Mouse (Mus musculus): Measurements from ENCODE around the gene Psmb8. TPM values are rescaled to one million over a fixed set of nuclear protein-coding genes. Genes with fewer than 3 reads are reported as not detected.

Gene Psmb8
- 260 and 307 TPM in 2 replicates for polyA plus RNA-seq (2012; rRNA removed)

DNA sequence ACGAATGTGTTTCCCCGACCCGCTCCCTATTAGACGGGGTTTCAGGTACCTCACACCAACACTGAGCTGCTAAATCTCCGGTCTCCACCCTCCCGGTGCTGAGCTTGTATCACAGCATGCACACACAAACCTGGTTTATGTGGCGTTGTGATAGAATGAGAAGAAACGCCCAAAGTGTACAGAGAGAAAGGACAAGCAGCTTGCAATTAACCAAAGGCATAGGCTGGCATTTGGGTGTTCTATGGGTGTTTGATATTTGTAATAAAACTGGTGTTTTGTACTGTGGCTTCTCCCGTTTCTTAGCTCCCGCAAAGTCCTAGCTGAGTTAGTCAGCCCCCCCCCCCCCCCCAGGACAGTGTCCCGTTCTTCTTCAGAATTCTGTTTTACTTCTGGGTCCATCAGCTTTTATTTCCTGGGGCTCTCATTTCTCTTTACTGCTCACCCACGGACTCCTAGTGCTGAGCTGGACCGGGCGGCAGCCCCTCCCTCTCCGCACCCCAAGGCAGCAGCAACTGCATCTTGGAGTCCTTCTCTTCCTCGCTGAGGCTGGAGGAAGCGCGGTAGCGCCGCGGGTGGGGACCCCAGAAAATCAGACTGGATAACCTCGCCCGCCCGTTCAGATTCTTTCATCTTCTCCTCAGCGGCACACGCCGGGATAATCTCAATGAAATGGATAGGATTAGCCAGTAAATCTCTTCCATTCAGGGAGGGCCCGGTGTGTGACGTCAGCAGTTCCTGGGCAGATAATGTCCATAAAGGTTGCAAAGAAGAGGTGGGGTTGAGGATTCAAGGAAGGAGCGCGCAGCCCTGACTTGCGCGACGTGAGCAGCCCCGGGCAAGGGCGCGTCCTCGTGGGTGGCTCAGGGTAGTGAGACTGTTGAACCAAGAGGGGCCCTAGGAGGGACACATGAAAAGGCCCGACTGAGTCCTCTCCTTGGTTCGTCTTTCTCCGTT, at the start of gene Psmb8:
Psmb8 (plus strand) TSS at position 781 of the 954 bp plus-strand sequence.
- peaks cover 12% of the 10 kb centered on the region for H3K4me1 ChIP-seq (ENCODE audit: control insufficient read depth, insufficient read depth, insufficient read length)
- H3K4me3 ChIP-seq (ENCODE audit: extremely low read depth, insufficient read depth, insufficient read length), result peak within 1 kb of the TSS; percentile 89
- peaks cover 36% of the 10 kb centered on the region for H3K36me3 ChIP-seq (ENCODE audit: control insufficient read depth, insufficient read depth, low read length)
- no peaks in the 10 kb centered on the region for H3K27me3 ChIP-seq (ENCODE audit: control insufficient read depth, insufficient read depth, low read length)
- peak within 1 kb of the TSS; percentile 91 for H3K27ac ChIP-seq (ENCODE audit: insufficient read depth, low read length)
- peak; percentile 68 to 91 for DNase-seq (ENCODE audit: low read depth in 1 of 2, low spot score in 2 of 2)
- WGBS, result 11% methylated on average over 41 of the region's 41 CpGs
- TF ChIP-seq CTCF (IDR thresholded peaks at IDR 0.05; ENCODE audit: extremely low read depth, insufficient read depth, insufficient read length, insufficient replicate concordance) (no peak), POLR2A (IDR thresholded peaks at IDR 0.05; ENCODE audit: low read depth, low read length) (peak; percentile 42; the same call in 1 of the 2 replicates)

DNA sequence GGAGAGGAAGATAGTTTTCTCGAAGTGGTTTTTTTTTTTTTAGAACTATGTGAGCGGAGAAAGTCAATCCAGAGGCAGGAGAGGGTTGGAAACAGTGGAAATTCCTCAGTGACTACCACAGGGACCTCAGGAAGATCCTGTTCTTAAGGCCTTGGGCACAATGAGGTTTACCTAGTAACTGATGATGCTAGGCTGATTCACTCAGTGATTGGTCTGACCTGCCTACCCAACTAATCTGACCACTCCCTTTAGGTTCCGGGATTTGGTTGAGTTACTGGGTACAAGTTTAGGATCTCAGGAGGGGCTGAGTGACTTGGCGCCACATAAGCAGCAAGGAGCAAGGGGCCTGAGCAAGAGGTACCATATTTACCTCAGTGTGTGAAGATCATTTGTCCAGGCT, 44.6 kb upstream of the Psmb8 start, which contains the start of gene H2-DMb1:
H2-DMb1 (plus strand) TSS at position 150 of the 400 bp plus-strand sequence.
- peak within 1 kb of the TSS; percentile 51; the same call in 1 of the 2 replicates for H3K4me3 ChIP-seq (ENCODE audit: extremely low read depth, insufficient read depth, insufficient read length)
- H3K27me3 ChIP-seq (ENCODE audit: control insufficient read depth, insufficient read depth, low read length), result no peaks in the 10 kb centered on the region
- peaks cover 28% of the 10 kb centered on the region for H3K36me3 ChIP-seq (ENCODE audit: control insufficient read depth, insufficient read depth, low read length)
- TF ChIP-seq CTCF (IDR thresholded peaks at IDR 0.05; ENCODE audit: extremely low read depth, insufficient read depth, insufficient read length, insufficient replicate concordance) (no peak), POLR2A (IDR thresholded peaks at IDR 0.05; ENCODE audit: low read depth, low read length) (no peak)
- peak; percentile 72 to 86 for DNase-seq (ENCODE audit: low read depth in 1 of 2, low spot score in 2 of 2)
- peak within 1 kb of the TSS; percentile 88 for H3K27ac ChIP-seq (ENCODE audit: insufficient read depth, low read length)
- H3K4me1 ChIP-seq (ENCODE audit: control insufficient read depth, insufficient read depth, insufficient read length), result peaks cover 14% of the 10 kb centered on the region; the same call in 1 of the 2 replicates
- 30% methylated on average over 4 of the region's 4 CpGs for WGBS

DNA sequence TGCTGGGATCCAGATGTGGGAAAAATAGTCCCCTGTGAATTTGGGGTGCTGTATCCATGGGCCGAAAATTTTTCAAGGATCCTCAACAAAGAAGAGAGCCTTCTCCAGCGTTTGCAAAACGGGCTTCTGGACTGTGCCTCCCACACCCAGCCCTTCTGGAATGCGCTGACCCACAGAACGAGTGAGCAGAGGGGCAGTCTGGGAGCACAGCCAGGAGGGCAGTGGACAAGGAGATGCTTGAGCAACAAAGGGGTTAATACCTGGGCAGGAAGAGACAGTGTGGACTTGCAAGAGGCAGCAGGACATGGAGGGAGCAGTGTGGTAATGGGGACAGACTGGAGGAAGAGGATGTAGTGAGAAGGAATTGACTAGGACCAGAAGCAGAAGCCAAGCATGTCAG, 42.0 kb upstream of the Psmb8 start:
- Histone ChIP-seq H3K4me3 (ENCODE audit: extremely low read depth, insufficient read depth, insufficient read length) (no peak overlapping the region), H3K36me3 (ENCODE audit: control insufficient read depth, insufficient read depth, low read length) (peaks cover 31% of the 10 kb centered on the region), H3K4me1 (ENCODE audit: control insufficient read depth, insufficient read depth, insufficient read length) (peaks cover 14% of the 10 kb centered on the region; the same call in 1 of the 2 replicates), H3K27me3 (ENCODE audit: control insufficient read depth, insufficient read depth, low read length) (no peaks in the 10 kb centered on the region), H3K27ac (ENCODE audit: insufficient read depth, low read length) (no peak overlapping the region)
- no peak for DNase-seq (ENCODE audit: low read depth in 1 of 2, low spot score in 2 of 2)
- TF ChIP-seq POLR2A (IDR thresholded peaks at IDR 0.05; ENCODE audit: low read depth, low read length) (no peak), CTCF (IDR thresholded peaks at IDR 0.05; ENCODE audit: extremely low read depth, insufficient read depth, insufficient read length, insufficient replicate concordance) (no peak)
- WGBS, result 79% methylated on average over 5 of the region's 5 CpGs

DNA sequence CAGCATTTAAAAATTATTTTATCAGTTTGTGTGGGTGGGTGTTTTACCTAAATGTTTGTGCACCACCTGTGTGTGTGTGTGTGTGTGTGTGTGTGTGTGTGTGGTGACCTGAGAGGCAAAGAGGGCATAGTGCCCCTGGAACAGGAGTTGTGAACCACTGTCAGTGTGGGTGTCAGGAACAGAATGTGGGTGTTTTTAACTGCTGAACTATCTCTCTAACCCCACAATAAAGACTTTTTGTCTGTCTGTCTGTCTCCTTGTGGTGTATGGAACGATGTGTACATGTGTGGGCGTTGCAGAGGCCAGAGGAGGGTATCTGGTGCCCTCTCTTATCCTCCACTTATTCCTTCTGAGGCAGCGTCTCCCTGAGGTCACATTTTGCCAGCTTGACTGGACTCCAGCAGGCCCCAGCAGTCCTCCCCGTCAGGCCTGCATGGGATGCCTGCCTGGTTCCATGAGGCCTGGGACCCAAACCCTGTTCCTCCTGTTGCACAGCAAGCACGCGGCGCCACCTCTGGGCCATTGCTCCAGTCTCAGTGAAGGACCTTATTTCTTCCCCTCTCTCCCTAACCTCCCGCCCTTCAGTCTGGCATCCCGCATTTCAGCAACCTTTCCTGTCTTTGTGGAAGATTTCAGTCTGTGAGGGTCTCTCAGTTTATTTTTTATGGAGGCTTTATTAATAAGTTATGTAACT, 33.2 kb upstream of the Psmb8 start:
- TF ChIP-seq CTCF (IDR thresholded peaks at IDR 0.05; ENCODE audit: extremely low read depth, insufficient read depth, insufficient read length, insufficient replicate concordance) (peak; percentile 71; the same call in 1 of the 2 replicates), POLR2A (IDR thresholded peaks at IDR 0.05; ENCODE audit: low read depth, low read length) (no peak)
- DNase-seq (ENCODE audit: low read depth in 1 of 2, low spot score in 2 of 2), result peak in 1 of 2 experiments; percentile 70
- H3K4me3 ChIP-seq (ENCODE audit: extremely low read depth, insufficient read depth, insufficient read length), result no peak overlapping the region
- H3K27me3 ChIP-seq (ENCODE audit: control insufficient read depth, insufficient read depth, low read length), result no peaks in the 10 kb centered on the region
- H3K27ac ChIP-seq (ENCODE audit: insufficient read depth, low read length), result peak overlapping the region; percentile 59
- peaks cover 8% of the 10 kb centered on the region; the same call in 1 of the 2 replicates for H3K4me1 ChIP-seq (ENCODE audit: control insufficient read depth, insufficient read depth, insufficient read length)
- peaks cover 13% of the 10 kb centered on the region for H3K36me3 ChIP-seq (ENCODE audit: control insufficient read depth, insufficient read depth, low read length)
- 51% methylated on average over 9 of the region's 9 CpGs for WGBS

DNA sequence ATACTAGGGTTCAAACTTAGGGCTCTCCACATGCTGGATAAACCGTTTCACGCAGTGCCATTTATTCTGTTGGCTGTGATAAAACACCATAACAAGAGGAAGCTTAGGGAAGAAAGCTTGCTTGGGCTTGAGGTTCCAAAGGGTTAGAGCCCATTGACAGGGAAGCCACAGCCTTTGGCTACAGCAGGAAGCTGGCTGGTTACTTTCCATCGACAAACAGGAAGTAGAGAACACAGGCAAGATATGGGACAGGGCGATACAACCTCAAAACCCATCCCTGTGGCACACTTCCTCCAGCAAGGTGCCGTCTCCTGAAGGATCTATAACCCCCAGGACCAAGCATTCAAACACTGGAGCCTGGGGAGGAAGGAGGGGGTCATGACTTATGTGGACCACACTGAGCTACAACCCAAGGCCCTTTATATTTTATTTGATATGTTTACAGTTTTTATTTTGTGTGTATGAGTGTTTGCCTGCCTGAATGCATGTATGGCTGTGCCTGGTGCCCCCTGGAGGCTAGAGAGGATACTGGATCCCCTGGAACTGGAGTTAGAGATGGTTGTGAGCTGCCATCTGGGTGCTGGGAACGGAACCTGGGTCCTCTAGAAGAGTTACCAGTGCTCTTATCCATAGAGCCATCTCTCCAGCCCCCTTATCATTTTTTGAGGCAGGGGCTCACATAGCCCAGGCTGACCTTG, 32.3 kb upstream of the Psmb8 start:
- H3K27me3 ChIP-seq (ENCODE audit: control insufficient read depth, insufficient read depth, low read length), result no peaks in the 10 kb centered on the region
- H3K27ac ChIP-seq (ENCODE audit: insufficient read depth, low read length), result no peak overlapping the region
- no peak overlapping the region for H3K4me3 ChIP-seq (ENCODE audit: extremely low read depth, insufficient read depth, insufficient read length)
- 44% methylated on average over 6 of the region's 6 CpGs for WGBS
- DNase-seq (ENCODE audit: low read depth in 1 of 2, low spot score in 2 of 2), result no peak
- TF ChIP-seq CTCF (IDR thresholded peaks at IDR 0.05; ENCODE audit: extremely low read depth, insufficient read depth, insufficient read length, insufficient replicate concordance) (no peak), POLR2A (IDR thresholded peaks at IDR 0.05; ENCODE audit: low read depth, low read length) (no peak)
- H3K4me1 ChIP-seq (ENCODE audit: control insufficient read depth, insufficient read depth, insufficient read length), result peaks cover 8% of the 10 kb centered on the region; the same call in 1 of the 2 replicates
- H3K36me3 ChIP-seq (ENCODE audit: control insufficient read depth, insufficient read depth, low read length), result peaks cover 6% of the 10 kb centered on the region

DNA sequence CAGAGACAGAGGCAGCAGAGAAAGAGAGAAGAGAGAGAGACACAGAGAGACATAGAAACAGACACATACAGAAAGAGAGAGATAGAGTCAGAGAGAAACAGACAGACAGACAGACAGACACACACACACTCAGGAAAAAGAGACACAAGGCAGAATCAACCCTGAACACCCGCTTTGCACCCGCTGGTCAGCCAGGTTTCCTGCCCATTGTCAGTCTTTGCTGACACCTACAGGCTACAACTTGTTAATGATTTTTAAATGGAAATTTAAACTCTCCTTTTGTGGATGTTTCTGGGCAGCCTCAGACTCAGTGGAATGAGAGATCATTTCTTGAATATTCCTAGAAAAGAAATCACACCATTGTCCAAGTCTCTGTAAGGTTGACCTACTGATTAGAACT, 28.2 kb upstream of the Psmb8 start:
- WGBS, result 0% methylated on average over 2 of the region's 2 CpGs
- Histone ChIP-seq H3K36me3 (ENCODE audit: control insufficient read depth, insufficient read depth, low read length) (0 out of 2 replicates have a peak, but pooled peaks cover 1% of the 10 kb centered on the region), H3K4me1 (ENCODE audit: control insufficient read depth, insufficient read depth, insufficient read length) (peaks cover 12% of the 10 kb centered on the region; the same call in 1 of the 2 replicates), H3K27me3 (ENCODE audit: control insufficient read depth, insufficient read depth, low read length) (no peaks in the 10 kb centered on the region), H3K4me3 (ENCODE audit: extremely low read depth, insufficient read depth, insufficient read length) (no peak overlapping the region), H3K27ac (ENCODE audit: insufficient read depth, low read length) (no peak overlapping the region)
- TF ChIP-seq POLR2A (IDR thresholded peaks at IDR 0.05; ENCODE audit: low read depth, low read length), result no peak
- TF ChIP-seq CTCF (IDR thresholded peaks at IDR 0.05; ENCODE audit: extremely low read depth, insufficient read depth, insufficient read length, insufficient replicate concordance), result peak; percentile 68; the same call in 1 of the 2 replicates
- DNase-seq (ENCODE audit: low read depth in 1 of 2, low spot score in 2 of 2), result peak in 1 of 2 experiments; percentile 39
